Mouse (Mus musculus) R1 (cell line): Measurements from ENCODE around the gene Stag1.
"Not testable (repeated sequence)": the region's sequence is repeated elsewhere in the genome, so short reads cannot be mapped to it uniquely, and the experiment has no call there.

Source experiments
- DNase-seq: peaks from one replicate; pipeline ENCODE4 v3.0.0-alpha.2; 2018; ENCODE audit warnings: low read depth, low spot score

Stag1 gene

DNA sequence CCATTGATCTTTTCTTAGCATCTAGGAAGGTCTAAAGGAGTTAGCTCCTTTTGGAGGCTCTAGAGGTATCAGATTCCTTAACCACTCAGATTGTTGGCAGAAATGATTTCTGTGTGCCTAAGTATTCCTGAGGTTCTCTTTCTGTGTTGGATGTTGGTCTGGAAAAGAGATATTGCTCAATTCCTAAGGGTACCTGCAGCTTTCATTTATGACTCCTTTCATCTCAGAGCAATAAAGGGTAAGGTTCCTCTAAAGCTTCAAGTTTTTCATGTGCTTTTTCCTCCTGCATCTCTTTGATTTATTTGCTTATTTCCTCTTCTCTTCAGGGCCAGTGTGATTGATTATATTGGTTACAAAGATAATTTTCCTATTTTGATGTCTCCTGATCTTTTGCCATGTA lies 84.7 kb downstream of the Stag1 start:
- DNase-seq: no peak

DNA sequence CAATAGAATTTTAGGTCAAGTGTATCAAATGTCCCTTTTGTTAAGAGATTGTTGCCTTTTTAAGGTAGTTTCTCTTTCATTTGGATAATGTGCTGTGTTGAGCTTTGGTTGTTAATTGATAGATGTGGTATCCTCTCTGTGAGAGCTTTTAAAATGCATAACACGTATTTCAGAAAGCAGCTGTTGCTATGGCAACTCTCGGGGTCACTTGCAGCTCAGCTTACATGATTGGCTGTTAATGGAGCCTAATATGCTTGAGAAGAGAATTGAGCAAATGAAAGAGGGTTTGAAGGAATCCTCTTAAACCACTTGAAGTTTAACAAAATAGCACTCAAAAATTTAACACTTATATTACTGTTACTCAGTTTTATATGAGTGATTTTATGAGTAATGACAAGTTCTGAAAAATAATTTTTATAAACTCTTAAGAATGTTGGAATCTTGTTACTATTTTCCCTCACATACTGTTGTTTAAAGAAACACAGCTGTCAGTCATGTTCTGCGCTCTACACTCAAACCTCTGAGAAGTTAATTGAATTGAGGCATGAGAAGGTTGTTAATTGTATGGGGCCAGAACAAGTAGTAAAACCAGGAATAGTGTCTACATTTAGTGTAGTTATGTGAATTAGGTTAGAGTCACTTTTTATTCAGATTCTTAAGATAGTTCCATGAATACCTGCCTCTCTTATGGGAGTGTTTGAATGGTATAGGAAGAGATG lies 88.3 kb downstream of the Stag1 start:
- DNase-seq: peak; percentile 31

DNA sequence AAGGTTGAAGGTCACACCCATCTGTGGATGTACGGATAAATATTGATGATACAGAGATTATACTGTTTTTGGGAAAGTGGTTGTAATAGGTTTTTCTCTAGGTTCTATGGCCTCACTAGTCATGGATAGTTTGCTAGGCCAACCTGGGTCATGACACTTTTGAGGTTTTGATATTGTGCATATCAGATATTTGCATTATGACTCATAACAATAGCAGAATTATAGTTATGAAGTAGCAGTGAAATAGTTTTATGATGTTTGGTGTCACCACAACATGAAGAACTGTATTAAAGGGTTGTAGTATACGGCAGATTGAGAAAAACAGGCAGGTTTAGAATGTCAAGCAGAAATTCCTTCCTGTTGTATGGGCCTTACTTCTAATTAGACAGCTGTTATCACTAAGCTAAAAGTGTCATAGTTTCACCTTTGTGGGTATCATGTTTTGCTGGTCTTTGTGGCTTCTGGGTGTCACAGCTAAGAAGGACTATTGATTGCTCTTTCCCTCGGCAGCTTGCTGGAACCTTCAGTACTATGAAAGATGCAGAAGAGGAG lies 92.2 kb downstream of the Stag1 start:
- DNase-seq: no peak

DNA sequence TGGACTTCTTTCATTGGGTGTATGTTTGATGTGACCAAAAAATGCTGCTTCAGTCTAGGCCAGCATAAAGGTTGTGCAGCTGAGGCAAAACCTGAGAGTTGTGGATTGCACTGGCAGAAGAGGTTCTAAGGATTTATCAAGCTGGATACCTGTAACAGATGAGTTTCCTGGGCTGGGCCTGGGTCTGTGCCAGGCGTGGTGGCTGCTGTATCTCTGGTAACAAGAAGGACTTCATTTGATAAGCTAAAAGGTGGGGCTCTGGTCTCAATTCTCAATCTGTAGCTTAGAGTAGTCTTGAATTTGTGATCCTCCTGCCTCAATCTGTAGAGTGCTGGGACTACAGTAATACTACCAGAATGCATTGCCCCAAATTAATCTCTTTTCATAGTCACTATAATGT lies 94.6 kb downstream of the Stag1 start:
- DNase-seq: no peak

DNA sequence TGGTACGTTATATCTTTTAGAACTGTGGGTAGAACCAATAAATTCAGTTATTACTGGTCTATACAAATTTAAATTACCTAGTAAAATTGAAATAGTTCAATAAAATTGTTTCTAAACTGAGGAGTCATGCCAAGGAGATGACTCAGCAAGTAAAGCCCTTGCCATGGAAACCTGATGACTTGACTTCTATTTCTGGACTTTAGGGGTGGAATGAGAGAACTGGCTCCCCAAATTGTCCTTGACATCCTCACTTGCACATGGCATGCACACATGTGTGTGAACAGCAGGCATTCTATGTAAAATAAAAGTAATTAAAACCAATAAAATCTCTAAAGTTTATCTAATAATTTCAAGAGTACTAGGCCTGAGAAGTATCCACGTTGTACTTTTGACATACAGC lies 98.9 kb downstream of the Stag1 start:
- DNase-seq: no peak

DNA sequence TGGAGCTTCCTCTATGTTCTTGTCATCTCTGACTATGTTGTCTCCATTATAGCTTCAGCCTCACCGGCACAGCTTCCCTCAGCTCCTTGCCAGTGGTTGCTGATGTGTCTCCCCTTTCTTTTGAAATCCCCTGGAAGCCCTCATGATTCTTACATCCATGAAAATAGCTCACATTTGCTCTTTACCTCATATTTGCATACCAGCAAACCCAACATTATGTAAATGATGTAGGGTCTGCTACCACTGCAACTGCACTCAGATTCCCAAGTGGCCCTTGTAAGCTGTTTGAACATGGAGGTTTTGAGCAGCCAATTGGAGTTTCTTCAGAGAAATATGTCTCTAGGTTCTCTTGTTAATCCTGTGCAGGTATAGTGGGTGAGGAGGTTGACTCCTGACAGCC lies 110.0 kb downstream of the Stag1 start:
- DNase-seq: no peak

DNA sequence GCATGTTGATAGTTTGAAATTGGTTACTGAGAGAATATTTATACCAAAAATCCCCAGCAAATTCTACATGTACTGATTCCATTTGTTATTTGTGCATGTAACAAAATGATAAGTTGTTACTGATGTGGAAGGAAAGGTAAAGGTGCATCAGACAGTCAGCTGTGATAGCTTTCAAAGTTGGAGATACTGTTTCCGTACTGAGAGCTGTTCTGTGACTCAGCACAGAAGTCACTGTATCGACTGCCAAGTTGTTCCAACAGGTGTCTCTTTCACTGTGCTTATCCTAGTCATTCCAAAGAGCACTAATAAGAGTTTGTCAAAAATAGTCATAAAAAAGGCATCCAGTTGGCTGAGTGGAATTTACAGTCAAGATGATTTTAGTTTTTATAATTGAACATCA lies 114.1 kb downstream of the Stag1 start:
- DNase-seq: no peak

DNA sequence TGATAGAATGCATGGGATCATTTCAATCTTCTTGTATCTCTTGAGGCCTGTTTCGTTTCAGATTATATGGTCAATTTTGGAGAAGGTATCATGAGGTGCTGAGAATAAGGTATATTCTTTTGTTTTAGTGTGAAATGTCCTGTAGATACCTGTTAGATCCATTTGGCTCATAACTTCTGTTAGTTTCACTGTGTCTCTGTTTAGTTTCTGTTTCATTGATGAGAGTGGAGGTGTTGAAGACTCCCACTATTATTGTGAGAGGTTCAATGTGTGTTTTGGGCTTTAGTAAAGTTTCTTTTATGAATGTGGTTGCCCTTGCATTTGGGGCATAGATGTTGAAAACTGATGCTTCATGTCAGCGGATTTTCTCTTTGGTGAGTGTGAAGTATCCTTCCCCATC lies 127.2 kb downstream of the Stag1 start:
- not testable (repeated sequence) for DNase-seq

DNA sequence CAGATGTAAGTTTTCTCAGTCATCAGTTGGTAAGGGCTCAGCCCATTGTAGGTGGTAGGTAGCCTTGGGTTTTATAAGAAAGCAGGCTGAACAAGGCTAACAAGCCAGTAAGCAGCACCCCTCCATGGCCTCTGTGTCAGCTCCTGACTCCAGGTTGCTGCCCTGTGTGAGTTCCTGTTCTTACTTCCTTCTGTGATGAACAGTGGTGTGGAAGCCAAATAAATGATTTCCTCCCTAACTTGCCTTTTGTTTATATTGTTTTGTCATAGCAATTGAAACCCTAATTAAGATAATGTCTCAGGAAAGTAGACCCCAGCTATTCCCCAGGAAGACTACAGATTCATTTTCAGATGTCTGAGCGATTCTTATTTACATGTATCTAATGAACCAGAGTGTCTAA lies 134.2 kb downstream of the Stag1 start:
- no peak for DNase-seq

DNA sequence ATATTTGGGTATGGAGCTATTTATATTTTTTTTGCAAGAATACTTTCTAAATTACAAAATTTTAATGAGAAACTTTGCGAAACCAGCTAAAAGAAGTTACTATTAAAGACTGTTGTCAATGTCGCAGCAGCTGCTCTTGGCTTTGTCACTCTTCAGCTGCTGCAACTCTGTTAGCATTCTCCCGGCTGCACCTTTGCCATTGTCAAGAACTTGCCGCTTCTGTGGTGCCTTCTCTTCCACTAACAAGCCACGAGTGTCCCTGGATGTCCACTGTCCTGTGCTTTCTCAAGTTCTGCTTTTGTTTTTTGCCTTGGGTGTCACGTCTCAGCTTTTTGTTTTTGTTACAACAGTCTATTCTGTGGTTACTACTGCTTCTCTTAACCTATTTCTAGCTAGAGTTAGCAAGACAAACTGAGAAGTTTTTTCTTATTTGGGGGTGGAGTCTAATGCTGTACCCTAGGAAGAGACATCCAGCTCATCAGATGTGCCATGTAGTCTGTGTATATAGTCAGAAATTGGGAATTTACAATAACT lies 136.4 kb downstream of the Stag1 start:
- no peak for DNase-seq

DNA sequence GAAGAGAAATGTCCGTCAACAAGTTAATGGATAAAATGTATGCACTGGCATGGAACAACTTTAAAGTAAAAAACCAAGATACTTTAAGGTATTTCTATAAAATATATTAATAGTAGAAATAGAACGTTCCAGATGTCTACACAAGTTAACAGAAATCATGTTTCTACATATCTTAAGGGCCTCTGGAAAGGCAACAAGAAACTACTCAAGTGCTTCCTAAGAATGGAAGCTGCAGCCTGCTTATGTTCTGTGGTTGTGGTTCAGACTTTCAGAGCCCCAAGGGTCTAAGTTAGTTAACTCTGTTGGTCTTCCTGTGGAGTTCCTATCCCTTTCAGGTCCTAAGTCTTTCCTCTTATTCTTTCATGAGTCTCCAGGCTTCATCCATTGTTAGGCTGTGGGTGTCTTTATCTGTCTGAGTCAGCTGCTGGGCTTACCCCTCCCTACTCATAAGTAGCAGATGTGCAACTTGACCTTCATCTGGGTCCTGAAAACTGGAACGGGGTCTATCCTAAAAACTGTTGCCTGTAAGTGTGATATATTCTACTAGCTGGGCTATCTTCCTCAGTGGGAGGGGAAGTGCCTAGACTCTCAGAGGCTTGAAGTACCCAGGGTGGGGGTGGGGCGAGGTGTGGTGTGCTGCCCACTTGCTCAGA lies 138.5 kb downstream of the Stag1 start:
- peak; percentile 34 for DNase-seq

DNA sequence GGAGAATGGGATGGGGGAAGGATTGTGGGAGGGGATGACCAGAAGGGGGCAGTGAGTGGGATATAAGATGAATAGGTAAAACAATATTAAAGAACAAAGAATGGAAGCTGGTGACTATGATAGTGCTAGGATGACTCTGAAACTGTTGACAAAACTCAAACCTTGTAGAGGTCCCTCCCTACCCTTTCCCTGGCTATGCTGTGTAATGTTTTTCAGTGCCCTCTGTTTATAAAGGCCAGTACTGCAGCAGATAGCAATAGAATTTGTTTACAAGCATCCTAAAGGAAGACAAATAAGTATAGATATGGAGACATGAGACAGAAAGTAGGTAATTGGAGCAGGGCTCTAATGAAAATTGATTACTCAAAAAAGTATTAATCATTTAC lies 139.0 kb downstream of the Stag1 start:
- DNase-seq: no peak

DNA sequence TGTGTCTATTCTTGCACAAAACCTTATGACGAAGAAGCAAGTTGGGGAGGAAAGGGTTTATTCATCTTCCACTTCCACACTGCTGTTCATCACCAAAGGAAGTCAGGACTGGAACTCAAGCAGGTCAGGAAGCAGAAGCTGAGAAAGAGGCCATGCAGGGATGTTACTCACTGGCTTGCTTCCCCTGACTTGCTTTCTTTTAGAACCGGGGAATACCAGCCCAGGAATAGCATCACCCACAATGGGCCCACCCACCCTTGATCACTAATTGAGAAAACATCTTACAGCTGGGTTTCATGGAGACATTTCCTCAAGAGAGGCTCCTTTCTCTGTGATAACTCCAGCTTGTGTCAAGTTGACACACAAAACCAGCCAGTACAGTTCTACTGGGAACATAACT lies 179.6 kb downstream of the Stag1 start:
- not testable (repeated sequence) for DNase-seq

DNA sequence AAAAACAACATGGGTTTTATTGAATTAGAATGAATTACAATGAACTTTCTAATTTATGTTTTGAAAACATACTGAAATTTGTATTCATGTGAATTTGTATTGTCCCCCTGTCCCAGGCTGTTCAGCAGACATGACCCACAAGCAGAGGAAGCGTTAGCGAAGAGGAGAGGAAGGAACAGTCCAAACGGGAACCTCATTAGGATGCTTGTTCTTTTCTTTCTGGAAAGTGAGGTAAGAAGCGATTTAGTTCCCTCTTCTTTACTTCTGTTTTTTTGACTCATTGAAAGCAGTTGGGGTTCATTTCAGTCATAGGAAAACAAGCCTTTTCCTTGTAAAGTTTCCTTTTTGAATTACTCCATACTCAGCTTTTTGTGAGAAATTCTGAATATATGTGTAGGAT lies 268.4 kb downstream of the Stag1 start:
- DNase-seq: no peak

DNA sequence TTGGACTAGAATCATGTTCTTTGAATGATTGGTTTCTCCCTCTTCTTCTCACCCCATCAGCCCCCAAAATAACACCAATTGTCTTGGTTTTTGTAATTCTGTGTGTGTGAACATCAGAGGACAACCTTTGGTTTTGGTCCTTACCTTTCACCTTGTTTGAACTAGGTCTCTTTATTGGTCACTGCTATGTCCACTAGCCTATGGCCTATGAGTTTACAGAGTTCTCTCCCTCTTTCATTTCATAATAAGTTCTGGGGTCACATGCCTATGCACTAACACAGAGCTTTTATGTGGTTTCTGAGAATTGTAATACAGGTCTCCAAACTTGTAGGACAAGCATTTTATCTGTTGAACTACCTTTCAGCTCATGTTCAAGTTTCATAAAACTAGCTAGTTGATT lies 272.0 kb downstream of the Stag1 start:
- no peak for DNase-seq

DNA sequence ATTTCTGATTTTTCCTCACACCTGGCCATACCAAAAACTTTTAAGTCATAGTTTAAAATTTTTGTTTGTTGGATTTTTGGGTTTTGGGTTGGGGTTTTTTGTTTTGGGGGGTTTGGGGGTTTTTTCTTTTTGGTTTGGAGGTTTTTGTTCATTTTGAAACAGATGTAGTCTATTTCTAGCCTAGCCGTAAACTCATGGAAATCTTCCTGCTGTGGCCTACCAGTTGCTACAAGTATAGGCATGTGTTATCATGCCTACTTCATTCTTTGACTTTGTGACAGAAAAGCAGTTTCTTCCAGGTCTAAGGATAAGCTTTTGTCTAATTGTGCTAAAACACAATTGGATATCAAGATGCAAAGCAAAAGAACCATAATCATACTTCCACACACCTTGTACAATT lies 298.5 kb downstream of the Stag1 start:
- DNase-seq: no peak

DNA sequence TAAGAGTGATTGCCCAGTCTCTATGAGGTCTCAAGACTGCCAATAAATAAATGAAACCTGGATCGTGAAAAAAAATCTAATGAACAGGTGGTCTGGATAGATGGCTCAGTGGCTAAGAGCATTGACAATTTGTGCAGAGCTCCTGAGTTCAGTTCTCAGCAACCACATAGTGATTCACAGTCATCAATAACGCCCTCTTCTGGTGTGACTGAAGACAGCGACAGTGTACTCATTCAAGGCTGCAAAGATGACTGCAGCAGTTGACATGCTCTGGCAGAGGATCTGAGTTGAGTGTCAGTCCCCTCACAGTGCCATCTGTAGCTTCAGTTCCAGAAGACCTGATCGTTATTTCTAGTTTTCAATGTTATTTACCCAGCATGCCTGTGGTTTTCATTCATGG lies 300.4 kb downstream of the Stag1 start:
- peak; percentile 14 for DNase-seq

DNA sequence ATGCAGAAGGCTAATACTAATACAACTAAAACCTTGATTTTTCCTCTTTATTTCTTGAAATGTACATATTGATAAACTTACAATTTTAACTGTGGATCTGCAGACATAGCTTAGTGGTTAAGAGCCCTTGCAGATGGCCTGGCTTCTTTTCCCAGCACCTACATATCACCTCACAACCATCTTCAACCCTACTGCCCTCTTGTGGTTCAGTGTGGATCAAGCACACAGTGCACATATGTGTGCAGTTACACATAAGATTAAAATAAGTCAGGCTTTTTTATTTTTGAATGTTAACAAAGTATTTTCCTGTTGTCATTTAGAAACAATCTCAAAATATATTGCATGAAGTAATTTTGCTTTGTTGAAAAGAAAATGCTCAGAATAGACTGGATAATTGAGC lies 312.8 kb downstream of the Stag1 start:
- peak; percentile 68 for DNase-seq

DNA sequence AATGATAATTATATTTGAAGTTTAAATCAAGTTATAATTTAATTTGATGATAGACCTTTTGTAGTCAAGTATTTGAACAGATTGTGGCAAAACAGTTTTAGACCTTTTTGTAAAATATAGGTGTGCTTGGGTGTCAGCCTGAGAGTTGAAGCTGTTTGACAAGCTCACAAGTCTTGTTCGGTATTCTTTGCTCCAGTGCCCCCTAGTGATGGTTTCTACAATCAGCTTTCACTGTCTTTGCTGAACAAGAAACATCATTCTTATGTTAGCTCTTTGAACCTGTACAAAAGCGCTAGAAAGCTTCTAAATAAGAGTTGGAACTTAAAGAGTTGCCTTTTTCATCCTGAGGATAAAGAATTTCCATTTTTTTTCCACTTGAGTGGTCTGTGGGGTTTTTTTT lies 319.5 kb downstream of the Stag1 start:
- DNase-seq: peak; percentile 71

DNA sequence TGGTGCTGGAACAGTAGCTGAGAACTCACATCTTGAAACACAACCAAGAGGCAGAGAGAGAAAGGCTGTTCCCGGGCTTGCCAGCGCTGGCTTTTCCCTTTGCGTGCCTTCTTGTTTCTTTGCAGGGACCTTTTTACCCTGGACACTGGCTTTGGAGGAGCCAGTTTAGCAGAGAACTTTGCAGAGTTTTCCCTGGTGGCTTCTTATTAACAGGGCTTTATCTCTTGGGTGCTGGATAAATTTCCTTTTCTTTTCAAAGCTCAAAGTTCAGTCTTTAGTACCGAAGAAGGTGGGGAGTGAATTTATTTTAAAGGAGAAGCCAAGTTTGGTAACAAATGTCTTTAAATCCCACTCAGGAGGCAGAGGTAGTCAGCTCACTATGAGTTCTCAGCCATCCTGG lies 329.0 kb downstream of the Stag1 start:
- DNase-seq: no peak

DNA sequence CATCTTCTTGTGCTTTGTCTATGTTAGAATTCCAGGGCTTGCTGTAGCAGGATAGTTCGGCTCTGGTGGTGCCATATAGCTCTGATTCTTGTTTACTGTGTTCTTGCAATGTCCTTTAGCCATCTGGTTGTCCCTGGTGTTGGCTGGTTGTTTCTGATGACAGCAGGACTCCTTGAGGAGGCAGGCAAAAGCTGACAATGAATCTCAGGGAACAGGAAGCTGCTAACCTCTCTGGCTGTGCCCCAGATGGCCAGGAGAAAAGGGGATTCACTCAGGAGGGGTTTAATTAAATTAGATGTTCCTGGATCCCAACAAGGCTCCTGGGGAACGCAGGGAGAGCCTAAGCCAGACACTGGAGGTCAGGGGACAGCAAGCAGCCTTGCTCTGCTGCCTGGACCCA lies 344.4 kb downstream of the Stag1 start:
- no peak for DNase-seq

DNA sequence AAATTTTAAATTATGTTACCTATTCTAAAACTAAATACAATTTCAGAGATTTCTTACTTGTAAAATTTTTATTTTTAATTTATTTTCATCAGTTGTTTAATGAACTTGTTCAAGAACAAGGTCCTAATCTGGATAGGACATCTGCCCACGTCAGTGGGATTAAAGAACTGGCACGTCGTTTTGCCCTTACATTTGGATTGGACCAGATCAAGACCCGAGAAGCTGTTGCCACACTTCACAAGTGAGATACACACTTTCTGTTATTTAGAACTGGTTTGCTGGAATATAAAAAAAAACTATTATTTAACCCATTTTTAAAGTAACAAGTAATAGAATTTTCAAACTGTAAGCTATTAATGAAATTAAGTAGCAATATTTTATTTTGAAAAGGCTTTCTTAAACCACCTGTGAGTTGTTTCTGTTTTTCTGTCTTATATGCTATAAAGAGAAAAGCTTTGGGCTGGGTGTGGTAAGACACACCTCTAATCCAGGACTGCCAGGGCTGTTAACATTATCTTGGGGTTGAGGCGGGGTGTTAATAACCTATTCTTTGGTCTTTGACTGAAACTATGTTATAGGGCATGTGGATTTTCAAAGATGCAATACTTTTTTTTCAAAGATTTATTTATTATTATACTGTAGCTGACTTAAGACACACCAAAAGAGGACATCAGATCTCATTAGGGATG lies 347.2 kb downstream of the Stag1 start:
- no peak for DNase-seq

DNA sequence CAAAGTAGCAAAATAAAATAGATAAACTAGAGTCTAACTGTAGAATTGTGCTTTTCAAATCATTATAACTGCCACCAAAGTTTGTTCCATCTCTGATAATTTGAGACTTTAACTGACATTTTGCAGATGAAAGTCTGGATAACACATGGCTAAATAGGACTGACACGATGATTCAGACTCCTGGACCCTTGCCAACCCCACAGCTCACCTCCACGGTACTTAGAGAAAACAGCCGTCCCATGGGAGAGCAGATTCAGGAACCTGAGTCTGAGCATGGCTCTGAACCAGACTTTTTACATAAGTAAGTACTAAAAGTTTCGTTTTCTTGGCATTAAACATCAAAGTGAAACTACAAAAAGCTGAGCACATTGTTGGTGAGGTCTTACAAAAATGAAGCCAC lies 353.9 kb downstream of the Stag1 start:
- DNase-seq: no peak
